Mouse (Mus musculus) myocyte (in vitro differentiated cells): ENCODE data around the gene Telo2.

Source experiments
- CEBPB ChIP-seq: IDR thresholded peaks from 2 replicates; pipeline ENCODE4 v1.6.1; 2011; ENCODE audit warnings: mild to moderate bottlenecking, moderate library complexity; ENCODE audit not compliant: poor library complexity, insufficient read depth, severe bottlenecking
- E2F4 ChIP-seq: IDR thresholded peaks from one replicate; pipeline ENCODE4 v1.6.1; 2011; ENCODE audit warnings: mild to moderate bottlenecking, control low read depth, moderate library complexity; ENCODE audit not compliant: insufficient read depth
- MAX ChIP-seq: IDR thresholded peaks from one replicate; pipeline ENCODE4 v1.6.1; 2011; ENCODE audit warnings: low read depth, mild to moderate bottlenecking, control low read depth
- POLR2A ChIP-seq: IDR thresholded peaks from one replicate; pipeline ENCODE4 v1.6.1; 2011; ENCODE audit warnings: low read depth, mild to moderate bottlenecking, control low read depth, moderate library complexity; ENCODE audit not compliant: insufficient read length
- REST ChIP-seq: IDR thresholded peaks from one replicate; pipeline ENCODE4 v1.6.1; 2011; ENCODE audit warnings: mild to moderate bottlenecking, control low read depth, moderate library complexity; ENCODE audit not compliant: insufficient read depth, insufficient read length
- SRF ChIP-seq: IDR thresholded peaks from one replicate; pipeline ENCODE4 v1.6.1; 2011; ENCODE audit warnings: low read depth; ENCODE audit not compliant: control insufficient read depth, insufficient read length
- USF1 ChIP-seq: IDR thresholded peaks from one replicate; pipeline ENCODE4 v1.6.1; 2011; ENCODE audit warnings: low read depth, mild to moderate bottlenecking, control low read depth, moderate library complexity

DNA sequence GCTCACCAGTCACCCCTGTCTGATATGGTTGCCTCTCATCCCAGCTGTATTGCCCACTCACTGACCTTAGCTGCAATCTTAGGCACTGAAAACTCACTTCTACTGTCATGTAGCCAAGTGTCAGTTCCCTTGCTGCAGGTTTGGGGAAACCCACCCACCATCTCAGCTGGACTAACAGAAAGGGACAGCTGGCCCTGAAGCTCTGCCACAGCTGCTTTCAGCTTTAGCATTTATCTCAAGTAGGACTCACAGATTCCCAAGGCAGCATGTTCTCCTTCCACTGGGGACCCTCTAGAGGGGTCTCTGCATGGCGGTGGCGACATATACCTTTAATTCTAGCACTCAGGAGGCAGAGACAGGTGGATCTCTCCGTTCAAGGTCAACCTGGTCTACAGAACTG lies 49.0 kb upstream of the Telo2 start:
- TF ChIP-seq POLR2A (no peak), MAX (no peak), REST (no peak), SRF (no peak), E2F4 (no peak), CEBPB (no peak), USF1 (no peak)
